Mouse (Mus musculus) embryonic facial prominence, embryonic 11.5 days (tissue): ENCODE measurements around the gene Selenos. TPM values are rescaled to one million over a fixed set of nuclear protein-coding genes. Genes with fewer than 3 reads are reported as not detected.

ENCODE experiments used
- ATAC-seq: fragments of 200-750 bp; cut with Nextera tagmentation; replicated peaks from 2 replicates; pipeline ENCODE4 v1.8.0; 2017; ENCODE audit warnings: low read depth; ENCODE audit not compliant: insufficient number of reproducible peaks, low FRiP score, low TSS enrichment
- DNase-seq: peaks from one replicate; pipeline ENCODE4 v3.0.0-alpha.2; 2015; ENCODE audit warnings: low spot score
- H3K27ac ChIP-seq: fragments of 300-500 bp; sonication (generic); replicated peaks from 2 replicates; pipeline ENCODE4 v1.5.1; 2014; ENCODE audit warnings: mild to moderate bottlenecking, low read depth, low read length, control low read depth
- H3K27me3 ChIP-seq: fragments of 300-500 bp; sonication (generic); 2 replicates; pipeline ENCODE4 v1.6.1; 2014; ENCODE audit warnings: mild to moderate bottlenecking, low read length, moderate library complexity, mixed read lengths; ENCODE audit not compliant: control insufficient read depth, insufficient read depth
- H3K36me3 ChIP-seq: fragments of 300-500 bp; sonication (generic); replicated peaks from 2 replicates; pipeline ENCODE4 v1.6.1; 2014; ENCODE audit warnings: low read depth, mild to moderate bottlenecking, low read length, moderate library complexity, mixed read lengths; ENCODE audit not compliant: control insufficient read depth, insufficient read depth
- H3K4me1 ChIP-seq: fragments of 300-500 bp; sonication (generic); 2 replicates; pipeline ENCODE4 v1.6.1; 2014; ENCODE audit warnings: low read length, mixed read lengths; ENCODE audit not compliant: control insufficient read depth, insufficient read depth
- H3K4me2 ChIP-seq: fragments of 300-500 bp; sonication (generic); 2 replicates; pipeline ENCODE4 v1.6.1; 2014; ENCODE audit warnings: low read depth, mild to moderate bottlenecking, control low read depth, low read length, moderate library complexity
- H3K4me3 ChIP-seq: fragments of 300-500 bp; sonication (generic); 2 replicates; pipeline ENCODE4 v1.5.1; 2014; ENCODE audit warnings: low read depth, low read length, control low read depth
- H3K9ac ChIP-seq: fragments of 300-500 bp; sonication (generic); replicated peaks from 2 replicates; pipeline ENCODE4 v1.6.1; 2014; ENCODE audit warnings: mild to moderate bottlenecking, control low read depth, low read length
- H3K9me3 ChIP-seq: fragments of 300-500 bp; sonication (generic); replicated peaks from 2 replicates; pipeline ENCODE4 v1.6.1; 2016; ENCODE audit warnings: mild to moderate bottlenecking, low read length, inconsistent platforms, mixed read lengths; ENCODE audit not compliant: control insufficient read depth
- WGBS: fragments of 180-500 bp; shearing (Covaris S2); extraction: QIAGEN DNeasy Blood & Tissue Kit; methylation state at CpG from one replicate; pipeline ENCODE4 v1.1.7; 2014; 5-methylcytosine and 5-hydroxymethylcytosine counted together
- polyA plus RNA-seq: library from polyadenylated mRNA; unstranded; fragments of >200 nt; fragmentation: Nextera tagmentation; extraction: Ambion mirVana; gene quantifications from 2 replicates; pipeline ENCODE4 v1.2.1, GENCODE M21; 2014

The Selenos gene
- polyA plus RNA-seq: 81.7 and 88.3 TPM in 2 replicates

- peak within 1 kb of the TSS; percentile 70 for H3K9ac ChIP-seq
- H3K4me2 ChIP-seq: peak within 1 kb of the TSS; percentile 47
- ATAC-seq (peak; percentile 99), DNase-seq (peak; percentile 99)
- no peaks in the 10 kb centered on the region for H3K27me3 ChIP-seq
- no peaks in the 10 kb centered on the region; the same call in 1 of the 2 replicates for H3K4me1 ChIP-seq
- H3K9me3 ChIP-seq: no peaks in the 10 kb centered on the region
- H3K4me3 ChIP-seq: peak within 1 kb of the TSS; percentile 75
- under 1% methylated on average over 62 of the region's 65 CpGs for WGBS
- peak within 1 kb of the TSS; percentile 44; the same call in 1 of the 2 replicates for H3K27ac ChIP-seq
- H3K36me3 ChIP-seq: no peaks in the 10 kb centered on the region; the same call in none of the 2 replicates
These were observed at the start of gene Selenos for GRCm38 (mm10) chr7:66079364-66080230. Gene Selenos, plus strand, starts transcription at chr7:66079649.

GRCm38 (mm10) chr7:66036809-66037208 lies 42.6 kb upstream of the Selenos start:
- H3K27ac ChIP-seq: no peak overlapping the region
- WGBS: 83% methylated on average over 8 of the region's 8 CpGs
- no peak for ATAC-seq
- no peak overlapping the region for H3K9ac ChIP-seq
- DNase-seq: no peak
- H3K4me2 ChIP-seq: no peak overlapping the region
- no peak overlapping the region for H3K4me3 ChIP-seq
- no peaks in the 10 kb centered on the region for H3K36me3 ChIP-seq
- H3K4me1 ChIP-seq: no peaks in the 10 kb centered on the region
- H3K27me3 ChIP-seq: no peaks in the 10 kb centered on the region
- H3K9me3 ChIP-seq: no peaks in the 10 kb centered on the region

GRCm38 (mm10) chr7:66038261-66038660 lies 41.2 kb upstream of the Selenos start:
- H3K36me3 ChIP-seq: no peaks in the 10 kb centered on the region
- no peak overlapping the region for H3K27ac ChIP-seq
- DNase-seq (peak; percentile 53), ATAC-seq (no peak)
- WGBS: 46% methylated on average over 3 of the region's 3 CpGs
- no peaks in the 10 kb centered on the region for H3K27me3 ChIP-seq
- no peaks in the 10 kb centered on the region for H3K9me3 ChIP-seq
- no peaks in the 10 kb centered on the region for H3K4me1 ChIP-seq
- no peak overlapping the region; the same call in 1 of the 2 replicates for H3K9ac ChIP-seq
- H3K4me2 ChIP-seq: no peak overlapping the region
- no peak overlapping the region for H3K4me3 ChIP-seq

GRCm38 (mm10) chr7:66038730-66039129 lies 40.7 kb upstream of the Selenos start:
- 78% methylated on average over 11 of the region's 11 CpGs for WGBS
- Histone ChIP-seq H3K4me2 (no peak overlapping the region), H3K27ac (no peak overlapping the region), H3K9me3 (no peaks in the 10 kb centered on the region), H3K4me1 (no peaks in the 10 kb centered on the region), H3K27me3 (no peaks in the 10 kb centered on the region), H3K4me3 (no peak overlapping the region), H3K36me3 (no peaks in the 10 kb centered on the region), H3K9ac (no peak overlapping the region; the same call in 1 of the 2 replicates)
- no peak for DNase-seq
- ATAC-seq: no peak

GRCm38 (mm10) chr7:66040026-66040814 lies 39.2 kb upstream of the Selenos start:
- H3K4me2 ChIP-seq: no peak overlapping the region
- WGBS: 82% methylated on average over 18 of the region's 18 CpGs
- H3K9me3 ChIP-seq: no peaks in the 10 kb centered on the region
- ATAC-seq: no peak
- DNase-seq: no peak
- H3K4me1 ChIP-seq: no peaks in the 10 kb centered on the region
- no peak overlapping the region for H3K27ac ChIP-seq
- H3K9ac ChIP-seq: no peak overlapping the region
- no peaks in the 10 kb centered on the region for H3K27me3 ChIP-seq
- H3K36me3 ChIP-seq: no peaks in the 10 kb centered on the region
- no peak overlapping the region for H3K4me3 ChIP-seq

- Histone ChIP-seq H3K9ac (no peak within 1 kb of the TSS), H3K4me2 (no peak within 1 kb of the TSS), H3K9me3 (no peaks in the 10 kb centered on the region), H3K4me3 (no peak within 1 kb of the TSS), H3K4me1 (no peaks in the 10 kb centered on the region; the same call in 1 of the 2 replicates), H3K27me3 (no peaks in the 10 kb centered on the region), H3K36me3 (no peaks in the 10 kb centered on the region), H3K27ac (no peak within 1 kb of the TSS)
- no peak for DNase-seq
- ATAC-seq: no peak
- WGBS: 71% methylated on average over 10 of the region's 10 CpGs
These were observed 35.6 kb upstream of the Selenos start, which contains the start of gene Gm45213 for GRCm38 (mm10) chr7:66043552-66044459. Gene Gm45213, plus strand, starts transcription at chr7:66043602.

GRCm38 (mm10) chr7:66044617-66045016 lies 34.8 kb upstream of the Selenos start:
- no peaks in the 10 kb centered on the region for H3K36me3 ChIP-seq
- H3K4me1 ChIP-seq: no peaks in the 10 kb centered on the region; the same call in 1 of the 2 replicates
- no peak overlapping the region for H3K4me3 ChIP-seq
- H3K27ac ChIP-seq: no peak overlapping the region
- no peaks in the 10 kb centered on the region for H3K9me3 ChIP-seq
- DNase-seq (no peak), ATAC-seq (no peak)
- H3K9ac ChIP-seq: no peak overlapping the region
- WGBS: 34% methylated on average over 9 of the region's 9 CpGs
- H3K27me3 ChIP-seq: no peaks in the 10 kb centered on the region
- no peak overlapping the region for H3K4me2 ChIP-seq
